Mouse (Mus musculus) bone marrow, adult 2 months (tissue): ENCODE data around the gene Rpl6.
"Not testable (repeated sequence)": the region's sequence is repeated elsewhere in the genome, so short reads cannot be mapped to it uniquely, and the experiment has no call there.

Source experiments
- CTCF ChIP-seq: fragments of 200-500 bp; IDR thresholded peaks from 2 replicates; pipeline ENCODE4 v1.5.1; 2011; ENCODE audit warnings: low read length, control low read depth; ENCODE audit not compliant: control insufficient read depth, insufficient read depth
- POLR2A ChIP-seq: fragments of 200-500 bp; IDR thresholded peaks from 2 replicates; pipeline ENCODE4 v1.6.1; 2011; ENCODE audit warnings: low read depth, mild to moderate bottlenecking, control low read depth, low read length, borderline replicate concordance; ENCODE audit not compliant: control insufficient read depth

- not testable (repeated sequence) for TF ChIP-seq POLR2A, CTCF
Observed at GRCm38 (mm10) chr5:121224020-121224419, 19.7 kb downstream of the Rpl6 start.
